Mouse (Mus musculus) frontal cortex, postnatal 10 days (tissue): Measurements from ENCODE around the gene Fndc1.

ENCODE experiments used
- DNase-seq, 2 experiments: peaks; one replicate each; pipeline ENCODE4 v3.0.0; 2022; ENCODE audit warnings: low spot score in 2 of 2, mixed read lengths in 1 of 2

Fndc1 gene

GRCm38 (mm10) chr17:7820176-7820575 is 6.9 kb downstream of the Fndc1 start:
- no peak for DNase-seq

GRCm38 (mm10) chr17:7816602-7817001 is 10.5 kb downstream of the Fndc1 start:
- DNase-seq, result no peak

- DNase-seq, result no peak
Observed at GRCm38 (mm10) chr17:7814433-7814832, 12.7 kb downstream of the Fndc1 start.

- DNase-seq, result no peak
Observed at GRCm38 (mm10) chr17:7808043-7808442, 19.1 kb downstream of the Fndc1 start.

- DNase-seq, result no peak
Observed at GRCm38 (mm10) chr17:7805105-7805504, 22.0 kb downstream of the Fndc1 start.

GRCm38 (mm10) chr17:7802483-7802882 is 24.6 kb downstream of the Fndc1 start:
- DNase-seq, result no peak

GRCm38 (mm10) chr17:7799894-7800293 is 27.2 kb downstream of the Fndc1 start:
- DNase-seq, result no peak

GRCm38 (mm10) chr17:7795584-7795983 is 31.5 kb downstream of the Fndc1 start:
- no peak for DNase-seq

GRCm38 (mm10) chr17:7795168-7795567 is 31.9 kb downstream of the Fndc1 start:
- no peak for DNase-seq

- no peak for DNase-seq
Observed at GRCm38 (mm10) chr17:7794093-7794492, 33.0 kb downstream of the Fndc1 start.

GRCm38 (mm10) chr17:7790512-7790911 is 36.6 kb downstream of the Fndc1 start:
- DNase-seq, result no peak

GRCm38 (mm10) chr17:7774101-7774500 is 53.0 kb downstream of the Fndc1 start:
- DNase-seq, result no peak

- DNase-seq, result no peak
Observed at GRCm38 (mm10) chr17:7759786-7760185, 67.3 kb downstream of the Fndc1 start.

GRCm38 (mm10) chr17:7755001-7755400 is 72.1 kb downstream of the Fndc1 start:
- DNase-seq, result no peak

- DNase-seq, result no peak
Observed at GRCm38 (mm10) chr17:7753383-7753782, 73.7 kb downstream of the Fndc1 start.

- DNase-seq, result no peak
Observed at GRCm38 (mm10) chr17:7749051-7749815, 77.9 kb downstream of the Fndc1 start.

- DNase-seq, result peak; percentile 13 to 18
Observed at GRCm38 (mm10) chr17:7746841-7747240, 80.3 kb downstream of the Fndc1 start.

- peak; percentile 14 for DNase-seq
Observed at GRCm38 (mm10) chr17:7744976-7745375, 82.1 kb downstream of the Fndc1 start.

- DNase-seq, result no peak
Observed at GRCm38 (mm10) chr17:7740988-7741387, 86.1 kb downstream of the Fndc1 start.

- no peak for DNase-seq
Observed at GRCm38 (mm10) chr17:7722991-7723390, 104.1 kb downstream of the Fndc1 start.

GRCm38 (mm10) chr17:7718886-7719285 is 108.2 kb downstream of the Fndc1 start:
- DNase-seq, result no peak

- no peak for DNase-seq
Observed at GRCm38 (mm10) chr17:7717945-7718344, 109.2 kb downstream of the Fndc1 start.

- DNase-seq, result no peak
Observed at GRCm38 (mm10) chr17:7713020-7713419, 114.1 kb downstream of the Fndc1 start.

- no peak for DNase-seq
Observed at GRCm38 (mm10) chr17:7707073-7707472, 120.0 kb downstream of the Fndc1 start.
